Mouse (Mus musculus): ENCODE measurements around the gene Hoxb1.

DNA sequence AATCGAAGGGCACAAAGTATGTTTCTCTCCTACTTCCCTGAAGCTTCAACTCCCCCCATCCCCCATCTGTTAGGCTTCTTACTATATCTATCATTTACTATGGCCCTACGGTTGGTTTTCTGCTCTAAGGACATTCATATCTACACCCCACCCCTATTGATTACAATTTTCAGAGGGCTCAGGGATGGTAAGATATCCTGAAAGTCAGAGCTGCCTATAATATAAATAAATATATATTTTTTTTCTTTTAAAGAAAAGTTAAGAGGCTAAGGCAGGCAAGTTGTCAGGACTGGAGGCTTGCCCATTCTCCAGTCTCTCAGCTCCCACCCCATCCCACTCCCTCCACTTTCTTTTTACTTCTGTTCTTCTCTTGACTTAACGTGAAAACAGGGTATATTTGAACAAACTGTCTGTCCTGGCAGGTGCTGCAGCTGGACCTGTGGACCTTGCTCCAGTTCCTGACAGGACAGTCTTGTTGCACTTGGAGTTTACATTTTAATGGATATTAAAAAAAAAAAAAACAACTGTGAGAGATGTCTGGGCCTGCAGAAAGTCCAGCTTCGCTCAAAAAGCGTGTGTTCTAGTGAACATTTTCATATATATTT, 18.5 kb upstream of the Hoxb1 start:
- TF ChIP-seq EP300 (optimal IDR thresholded peaks at IDR 0.05) (no peak), CTCF (IDR thresholded peaks at IDR 0.05; ENCODE audit: low read depth) (no peak)
